Mouse (Mus musculus) embryo, embryonic 10 days (tissue): ENCODE measurements around the gene Ring1.

Experiments
- DNase-seq: peaks from one replicate; pipeline ENCODE4 v3.0.0-alpha.2; 2015; ENCODE audit warnings: low spot score

The Ring1 gene

DNA sequence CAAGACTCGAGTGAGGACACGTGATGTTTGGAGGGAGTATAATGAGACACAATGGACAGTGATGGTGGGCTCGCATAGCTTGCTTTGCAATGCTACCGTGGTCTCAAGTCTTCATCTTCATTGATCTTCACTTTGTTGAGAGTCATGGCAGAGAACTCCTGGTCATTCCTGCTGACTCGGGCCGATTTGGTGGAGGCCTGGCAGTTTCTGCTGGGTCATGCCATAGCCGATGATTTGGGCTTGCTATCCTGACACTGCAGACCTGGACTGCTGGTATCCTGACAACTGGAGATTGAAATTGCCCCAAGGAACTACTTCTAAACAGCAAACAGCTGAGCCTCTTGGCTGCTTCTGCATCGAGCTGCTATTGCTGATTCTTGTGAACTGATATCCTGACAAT, 29.5 kb downstream of the Ring1 start:
- DNase-seq: no peak

DNA sequence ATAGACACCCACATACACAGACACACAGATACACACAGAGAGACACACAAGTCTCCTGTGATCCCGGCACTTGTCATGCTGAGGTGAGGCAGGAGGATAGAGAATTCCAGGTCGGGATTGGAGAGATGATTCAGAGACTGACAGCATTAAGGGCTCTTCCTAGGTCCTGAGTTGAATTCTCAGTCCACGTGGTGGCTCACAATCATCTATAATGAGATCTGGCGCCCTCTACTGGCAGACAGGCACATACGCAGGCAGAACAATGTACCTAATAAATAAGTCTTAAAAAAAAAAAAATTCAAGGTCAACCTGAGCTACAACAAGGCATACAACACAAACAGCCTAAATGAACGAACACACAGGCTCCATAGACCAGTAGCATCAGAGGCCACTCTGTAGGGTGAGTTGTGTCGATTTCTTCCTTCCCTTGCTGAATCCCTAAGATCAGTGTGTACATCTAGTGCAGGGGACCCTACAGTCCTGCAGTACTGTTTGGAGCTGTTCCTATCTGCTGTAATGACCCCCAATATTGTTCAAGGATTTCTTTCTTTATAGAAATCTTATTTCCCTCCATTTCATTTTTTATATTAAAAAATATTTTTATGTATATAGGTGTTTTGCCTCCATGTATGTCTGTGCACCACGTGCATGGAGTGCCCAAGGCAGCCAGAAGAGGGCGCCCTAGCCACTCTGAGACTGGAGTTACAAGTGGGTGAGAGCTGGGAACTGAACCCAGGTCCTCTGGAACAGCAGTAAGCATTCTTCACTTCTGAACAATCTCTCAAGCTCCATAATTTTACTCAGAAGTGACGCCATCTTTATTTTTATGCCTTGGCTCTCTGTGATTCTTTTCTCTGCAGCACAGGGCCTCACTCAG, 32.5 kb downstream of the Ring1 start:
- peak; percentile 94 for DNase-seq

DNA sequence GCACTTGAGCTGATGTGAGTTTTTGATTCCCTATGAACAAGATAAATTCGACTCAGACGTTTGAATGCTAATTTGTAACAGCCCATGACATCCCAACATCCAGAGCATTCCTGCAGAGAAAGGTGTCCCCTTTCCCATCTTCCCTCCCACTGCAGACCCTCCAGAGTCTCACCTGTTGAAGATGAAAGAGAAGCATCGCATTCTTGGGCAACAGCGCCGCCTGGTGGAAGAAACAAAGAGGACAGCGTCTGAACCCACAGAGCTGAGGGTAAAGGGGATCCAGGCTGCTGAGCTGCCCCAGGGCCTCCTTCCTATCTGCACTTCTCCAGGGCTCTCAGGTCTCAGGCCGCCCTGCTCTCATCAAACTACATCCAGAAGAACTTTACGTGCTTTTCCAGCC, 42.3 kb downstream of the Ring1 start:
- DNase-seq: peak; percentile 60

DNA sequence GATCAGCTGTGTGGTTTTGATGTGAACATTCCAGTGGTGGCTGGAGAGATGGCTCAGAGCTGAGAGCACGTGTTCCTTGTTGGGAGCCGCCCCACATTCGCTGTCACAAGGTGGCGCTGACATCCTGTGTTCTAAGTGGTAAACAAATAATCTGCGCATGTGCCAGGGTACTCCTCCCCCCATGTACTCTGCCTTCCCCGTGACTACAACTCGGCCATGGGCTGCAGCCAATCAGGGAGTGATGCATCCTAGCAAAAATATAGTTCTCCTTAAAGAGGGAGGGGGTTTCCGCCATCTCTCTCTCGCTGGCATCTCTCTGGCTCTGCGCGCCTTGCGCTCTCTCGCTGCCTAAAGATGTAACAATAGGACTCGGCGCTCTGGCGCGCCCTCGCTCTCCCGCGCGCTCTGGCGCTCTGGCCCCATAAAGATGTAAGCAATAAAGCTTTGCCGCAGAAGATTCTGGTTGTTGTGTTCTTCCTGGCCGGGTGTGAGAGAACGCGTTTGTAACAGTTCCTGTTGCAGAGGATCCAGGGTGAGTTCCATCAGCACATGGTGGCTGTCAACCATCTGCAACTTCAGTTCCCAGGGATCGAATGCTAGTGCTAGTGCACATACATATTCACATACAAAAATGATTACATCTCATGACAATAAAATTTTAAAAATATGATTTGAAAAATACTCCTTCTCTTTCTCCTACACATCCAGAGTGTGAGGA, 43.1 kb downstream of the Ring1 start:
- peak; percentile 99 for DNase-seq

DNA sequence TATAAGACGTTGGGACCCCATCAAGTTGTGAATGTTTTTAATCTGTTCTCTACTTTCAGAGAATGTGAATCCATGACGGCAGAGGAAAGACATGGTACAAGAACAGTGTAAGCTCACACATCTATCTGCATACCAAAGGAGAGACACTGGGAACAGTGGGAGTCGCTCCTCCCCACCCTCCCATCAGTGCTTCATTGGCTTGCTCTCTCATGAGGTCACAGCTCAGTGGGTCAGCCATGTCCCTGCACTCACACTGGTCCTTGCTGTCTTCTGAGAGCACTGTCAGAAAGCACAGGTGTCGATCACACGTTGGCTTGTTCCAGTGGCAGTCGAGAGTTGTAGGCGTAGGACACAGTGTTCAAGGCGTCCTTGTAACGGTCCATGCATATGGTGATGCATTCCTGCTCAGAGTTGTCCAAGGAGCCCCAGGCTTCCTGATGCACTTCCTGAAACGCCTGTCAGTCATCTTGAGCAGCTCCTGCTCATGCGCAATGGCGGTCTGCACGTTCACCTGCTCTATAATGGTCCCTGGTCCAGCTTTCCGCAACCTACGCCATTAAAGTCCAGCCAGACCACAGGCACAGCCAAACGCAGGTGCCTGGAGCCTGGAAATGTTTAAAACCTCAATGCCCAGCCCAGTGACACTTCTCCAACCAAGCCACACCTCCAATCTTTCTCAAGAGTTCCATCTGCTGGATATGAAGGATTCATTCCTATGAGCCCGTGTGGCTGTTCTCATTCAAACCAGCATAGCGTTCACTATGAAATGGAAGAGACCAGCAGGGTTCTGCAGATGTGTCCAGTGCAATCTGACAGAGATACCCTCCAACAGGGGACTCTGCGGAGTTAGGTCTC, 44.1 kb downstream of the Ring1 start:
- no peak for DNase-seq

DNA sequence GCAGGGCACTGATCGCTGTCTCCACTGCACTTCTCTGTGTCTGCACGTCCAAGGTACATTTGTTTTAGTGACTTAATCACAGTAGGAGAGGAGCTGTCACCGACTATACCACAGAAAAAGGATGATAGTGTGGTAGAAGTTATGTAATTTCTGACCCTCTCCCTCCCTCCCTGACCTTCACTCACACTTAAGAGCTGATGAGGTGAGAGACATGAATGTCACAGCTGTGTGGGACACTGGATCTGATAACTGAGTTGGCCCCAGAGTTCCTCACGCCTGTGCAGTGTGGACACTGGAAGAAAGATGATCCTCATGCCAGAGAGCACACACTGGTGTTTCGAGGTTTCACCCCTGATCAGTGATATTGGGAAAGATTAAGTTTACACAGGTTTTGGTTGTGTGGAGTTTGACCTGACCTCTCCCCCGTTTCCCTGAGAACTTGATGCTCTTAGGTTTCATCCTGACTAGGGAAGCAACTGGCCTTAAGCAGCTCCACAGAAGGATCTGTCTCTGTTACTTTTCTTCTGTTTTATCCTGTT, 44.9 kb downstream of the Ring1 start:
- no peak for DNase-seq

DNA sequence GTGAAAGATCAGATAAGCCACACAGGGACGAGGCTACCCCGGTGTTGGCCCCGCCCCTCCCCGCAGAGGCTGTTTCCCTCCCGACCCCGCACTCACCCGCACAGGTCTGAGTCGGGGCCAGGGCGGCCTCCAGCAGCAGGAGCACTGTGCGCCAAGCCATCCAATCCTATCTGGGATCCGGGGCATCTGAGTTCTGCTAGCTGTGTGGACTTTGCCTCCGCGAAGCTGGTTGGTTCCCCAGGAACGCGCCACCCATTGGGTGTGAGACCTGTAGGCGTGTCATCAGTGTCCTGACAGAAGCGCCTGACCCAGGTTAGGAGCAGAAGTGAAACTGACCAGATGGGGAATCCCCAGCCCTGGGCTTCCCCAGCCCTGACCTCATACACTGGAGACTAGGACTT, 45.8 kb downstream of the Ring1 start:
- DNase-seq: peak; percentile 75

DNA sequence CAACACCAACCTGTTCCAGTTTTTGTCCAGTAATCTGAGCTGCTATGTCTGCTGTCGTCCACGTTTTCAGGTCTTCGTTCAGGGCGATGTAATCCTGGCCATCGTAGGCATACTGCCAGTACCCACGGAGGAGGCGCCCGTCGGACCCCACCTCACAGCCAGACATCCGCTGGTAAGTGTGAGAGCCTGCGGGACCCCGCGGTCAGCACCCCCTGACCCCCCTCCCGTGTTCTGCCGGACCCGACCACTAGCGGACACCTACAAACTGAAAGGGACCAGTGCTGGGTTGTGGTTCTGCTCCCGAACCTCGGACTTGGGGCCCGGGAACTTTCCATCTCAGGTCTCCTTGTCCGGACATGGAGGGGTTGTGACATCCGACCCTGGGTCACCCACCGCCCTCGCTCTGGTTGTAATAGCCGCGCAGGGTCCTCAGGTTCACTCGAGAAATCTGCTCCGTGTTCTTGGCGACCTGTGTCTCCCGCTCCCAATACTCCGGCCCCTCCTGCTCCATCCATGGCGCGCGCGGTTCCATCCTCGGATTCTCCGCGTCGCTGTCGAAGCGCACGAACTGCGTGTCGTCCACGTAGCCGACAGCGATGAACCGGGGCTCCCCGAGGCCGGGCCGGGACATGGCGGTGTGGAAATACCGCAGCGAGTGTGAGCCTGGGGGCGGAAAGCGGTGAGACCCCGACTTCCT, 46.5 kb downstream of the Ring1 start:
- no peak for DNase-seq

DNA sequence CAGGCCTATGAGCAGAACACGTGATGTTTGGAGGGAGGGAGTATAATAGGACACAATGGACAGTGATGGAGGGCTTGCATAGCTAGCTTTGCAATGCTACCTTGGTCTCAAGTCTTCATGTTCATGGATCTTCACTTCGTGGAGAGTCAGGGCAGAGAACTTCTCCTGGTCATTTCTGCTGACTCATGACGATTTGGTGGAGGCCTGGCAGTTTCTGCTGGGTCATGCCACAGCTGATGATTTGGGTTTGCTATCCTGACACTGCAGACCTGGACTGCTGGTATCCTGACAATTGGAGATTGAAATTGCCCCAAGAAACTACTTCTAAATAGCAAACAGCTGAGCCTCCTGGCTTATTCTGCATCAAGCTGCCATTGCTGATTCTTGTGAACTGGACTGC, 50.9 kb downstream of the Ring1 start:
- DNase-seq: no peak

DNA sequence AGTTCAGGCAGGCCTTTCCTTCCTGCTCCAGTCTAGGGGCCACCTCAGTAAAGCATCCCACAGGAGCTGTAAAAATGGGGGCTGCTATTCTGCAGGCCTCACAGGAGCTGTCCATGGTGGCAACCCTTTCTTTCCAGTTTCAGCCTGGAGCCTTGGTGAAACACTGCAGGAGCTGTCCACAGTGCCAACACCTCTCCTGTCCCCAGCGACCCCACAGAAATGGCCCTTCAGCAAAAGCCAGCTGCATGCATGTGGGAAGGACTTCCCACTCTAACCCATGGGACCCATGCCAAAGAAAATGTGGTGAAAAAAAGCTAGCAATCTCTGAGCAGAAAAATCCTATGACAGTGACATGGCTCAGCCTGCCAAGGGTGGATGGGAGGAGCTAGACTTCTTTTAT, 51.8 kb downstream of the Ring1 start:
- peak; percentile 73 for DNase-seq
